Mouse (Mus musculus) forebrain, embryonic 11.5 days (tissue): ENCODE measurements around the gene Nprl3. TPM values are rescaled to one million over a fixed set of nuclear protein-coding genes. Genes with fewer than 3 reads are reported as not detected.

Experiments
- ATAC-seq: fragments of 200-750 bp; cut with Nextera tagmentation; replicated peaks from 2 replicates; pipeline ENCODE4 v1.8.0; 2017; ENCODE audit warnings: moderate TSS enrichment; ENCODE audit not compliant: low FRiP score
- DNase-seq: peaks from one replicate; pipeline ENCODE4 v3.0.0-alpha.2; 2017; ENCODE audit warnings: low spot score
- H3K27ac ChIP-seq: fragments of 300-500 bp; sonication (generic); 2 replicates; pipeline ENCODE4 v1.5.1; 2014; ENCODE audit warnings: low read depth, low read length
- H3K27me3 ChIP-seq: fragments of 300-500 bp; sonication (generic); 2 replicates; pipeline ENCODE4 v1.6.1; 2014; ENCODE audit warnings: mild to moderate bottlenecking, low read length, mixed read lengths; ENCODE audit not compliant: control insufficient read depth, insufficient read depth
- H3K36me3 ChIP-seq: fragments of 300-500 bp; sonication (generic); 2 replicates; pipeline ENCODE4 v1.6.1; 2014; ENCODE audit warnings: mild to moderate bottlenecking, low read length, moderate library complexity, mixed read lengths; ENCODE audit not compliant: control insufficient read depth, insufficient read depth
- H3K4me1 ChIP-seq: fragments of 300-500 bp; sonication (generic); replicated peaks from 2 replicates; pipeline ENCODE4 v1.6.1; 2014; ENCODE audit warnings: low read length, mixed read lengths; ENCODE audit not compliant: control insufficient read depth, insufficient read depth
- H3K4me2 ChIP-seq: fragments of 300-500 bp; sonication (generic); 2 replicates; pipeline ENCODE4 v1.6.1; 2014; ENCODE audit warnings: low read depth, mild to moderate bottlenecking, low read length, moderate library complexity, mixed read lengths; ENCODE audit not compliant: severe bottlenecking
- H3K4me3 ChIP-seq: fragments of 300-500 bp; sonication (generic); 2 replicates; pipeline ENCODE4 v1.5.1; 2014; ENCODE audit warnings: low read depth, low read length
- H3K9ac ChIP-seq: fragments of 300-500 bp; sonication (generic); 2 replicates; pipeline ENCODE4 v1.6.1; 2014; ENCODE audit warnings: low read length
- H3K9me3 ChIP-seq: fragments of 300-500 bp; sonication (generic); 2 replicates; pipeline ENCODE4 v1.6.1; 2016; ENCODE audit warnings: low read length, mixed read lengths; ENCODE audit not compliant: control insufficient read depth
- WGBS: fragments of 180-500 bp; shearing (Covaris S2); extraction: QIAGEN DNeasy Blood & Tissue Kit; methylation state at CpG from one replicate; pipeline ENCODE4 v1.1.7; 2014; 5-methylcytosine and 5-hydroxymethylcytosine counted together
- polyA plus RNA-seq: library from polyadenylated mRNA; unstranded; fragments of >200 nt; fragmentation: Nextera tagmentation; extraction: Ambion mirVana; gene quantifications from 2 replicates; pipeline ENCODE4 v1.2.1, GENCODE M21; 2014

Gene Nprl3
- polyA plus RNA-seq, 1 experiment from 2014 or later = 44.5 TPM

- DNase-seq = no peak
Measured at GRCm38 (mm10) chr11:32265117-32265738, 2.3 kb downstream of the Nprl3 start.

GRCm38 (mm10) chr11:32262674-32263415 lies 4.7 kb downstream of the Nprl3 start:
- 91% methylated on average over 10 of the region's 10 CpGs for WGBS
- Histone ChIP-seq H3K4me2 (no peak overlapping the region), H3K27ac (no peak overlapping the region), H3K9ac (no peak overlapping the region), H3K4me1 (no peaks in the 10 kb centered on the region), H3K36me3 (no peaks in the 10 kb centered on the region), H3K4me3 (no peak overlapping the region), H3K27me3 (no peaks in the 10 kb centered on the region), H3K9me3 (no peaks in the 10 kb centered on the region)
- DNase-seq (no peak), ATAC-seq (no peak)

More at GRCm38 (mm10) chr11:32265117-32265738, 2.3 kb downstream of the Nprl3 start:
- no peak overlapping the region for H3K9ac ChIP-seq
- no peak overlapping the region for H3K4me2 ChIP-seq
- no peaks in the 10 kb centered on the region; the same call in 1 of the 2 replicates for H3K4me1 ChIP-seq
- H3K9me3 ChIP-seq = no peaks in the 10 kb centered on the region
- H3K27me3 ChIP-seq = no peaks in the 10 kb centered on the region
- ATAC-seq = no peak
- no peak overlapping the region for H3K4me3 ChIP-seq
- no peaks in the 10 kb centered on the region for H3K36me3 ChIP-seq
- no peak overlapping the region for H3K27ac ChIP-seq
- 92% methylated on average over 3 of the region's 3 CpGs for WGBS

- WGBS = 85% methylated on average over 3 of the region's 3 CpGs
- no peak for DNase-seq
- H3K4me1 ChIP-seq = no peaks in the 10 kb centered on the region
- no peak overlapping the region for H3K4me2 ChIP-seq
- H3K9me3 ChIP-seq = no peaks in the 10 kb centered on the region
- ATAC-seq = no peak
- H3K27me3 ChIP-seq = no peaks in the 10 kb centered on the region
- H3K9ac ChIP-seq = no peak overlapping the region
- no peak overlapping the region for H3K4me3 ChIP-seq
- no peak overlapping the region for H3K27ac ChIP-seq
- H3K36me3 ChIP-seq = no peaks in the 10 kb centered on the region
Measured at GRCm38 (mm10) chr11:32256566-32256965, 10.9 kb downstream of the Nprl3 start.

- Histone ChIP-seq H3K4me2 (no peak overlapping the region), H3K9me3 (no peaks in the 10 kb centered on the region), H3K36me3 (no peaks in the 10 kb centered on the region), H3K27me3 (no peaks in the 10 kb centered on the region), H3K4me1 (no peaks in the 10 kb centered on the region), H3K4me3 (no peak overlapping the region), H3K9ac (no peak overlapping the region), H3K27ac (no peak overlapping the region)
- no peak for ATAC-seq
- WGBS = 96% methylated on average over 1 of the region's 1 CpGs
- no peak for DNase-seq
Measured at GRCm38 (mm10) chr11:32256146-32256545, 11.4 kb downstream of the Nprl3 start.

- no peak overlapping the region for H3K9ac ChIP-seq
- WGBS = 100% methylated on average over 1 of the region's 1 CpGs
Measured at GRCm38 (mm10) chr11:32253121-32253520, 14.4 kb downstream of the Nprl3 start.

GRCm38 (mm10) chr11:32250880-32251763 lies 16.4 kb downstream of the Nprl3 start:
- 86% methylated on average over 8 of the region's 8 CpGs for WGBS
- no peak overlapping the region for H3K9ac ChIP-seq
- no peak overlapping the region for H3K4me2 ChIP-seq
- H3K9me3 ChIP-seq = no peaks in the 10 kb centered on the region
- no peaks in the 10 kb centered on the region; the same call in 1 of the 2 replicates for H3K36me3 ChIP-seq
- no peak for DNase-seq
- no peaks in the 10 kb centered on the region for H3K4me1 ChIP-seq
- H3K27ac ChIP-seq = peak overlapping the region; percentile 2; the same call in 1 of the 2 replicates
- ATAC-seq = no peak
- no peak overlapping the region for H3K4me3 ChIP-seq
- no peaks in the 10 kb centered on the region for H3K27me3 ChIP-seq

More at GRCm38 (mm10) chr11:32253121-32253520, 14.4 kb downstream of the Nprl3 start:
- no peaks in the 10 kb centered on the region for H3K9me3 ChIP-seq
- no peaks in the 10 kb centered on the region; the same call in 1 of the 2 replicates for H3K36me3 ChIP-seq
- no peak for DNase-seq
- H3K4me3 ChIP-seq = no peak overlapping the region
- H3K4me1 ChIP-seq = no peaks in the 10 kb centered on the region
- no peaks in the 10 kb centered on the region for H3K27me3 ChIP-seq
- no peak for ATAC-seq
- no peak overlapping the region for H3K4me2 ChIP-seq
- H3K27ac ChIP-seq = no peak overlapping the region

- Histone ChIP-seq H3K27me3 (no peaks in the 10 kb centered on the region), H3K36me3 (no peaks in the 10 kb centered on the region; the same call in 1 of the 2 replicates), H3K4me1 (no peaks in the 10 kb centered on the region), H3K4me3 (no peak overlapping the region), H3K9ac (no peak overlapping the region), H3K4me2 (no peak overlapping the region), H3K27ac (no peak overlapping the region), H3K9me3 (no peaks in the 10 kb centered on the region)
- no peak for ATAC-seq
- 98% methylated on average over 3 of the region's 3 CpGs for WGBS
- DNase-seq = no peak
Measured at GRCm38 (mm10) chr11:32248350-32248749, 19.2 kb downstream of the Nprl3 start.

GRCm38 (mm10) chr11:32247068-32247467 lies 20.4 kb downstream of the Nprl3 start:
- H3K27ac ChIP-seq = no peak overlapping the region
- ATAC-seq = no peak

More at GRCm38 (mm10) chr11:32247068-32247467, 20.4 kb downstream of the Nprl3 start:
- DNase-seq = no peak
- no peaks in the 10 kb centered on the region; the same call in 1 of the 2 replicates for H3K36me3 ChIP-seq
- H3K4me2 ChIP-seq = no peak overlapping the region
- no peak overlapping the region for H3K4me3 ChIP-seq
- H3K9me3 ChIP-seq = no peaks in the 10 kb centered on the region
- H3K27me3 ChIP-seq = no peaks in the 10 kb centered on the region
- H3K9ac ChIP-seq = no peak overlapping the region
- no peaks in the 10 kb centered on the region for H3K4me1 ChIP-seq
